Mouse (Mus musculus) granulocyte monocyte progenitor cell, adult 5-6 weeks (primary cell): Measurements from ENCODE around the gene Cdrt4. TPM values are rescaled to one million over a fixed set of nuclear protein-coding genes. Genes with fewer than 3 reads are reported as not detected.
A peak's percentile ranks its signal among the peaks of the same experiment; 100 is the strongest.

Experiments used
- ATAC-seq: replicated peaks from 2 replicates; pipeline ENCODE4 v1.8.0; 2016; ENCODE audit warnings: mild to moderate bottlenecking, moderate TSS enrichment, inconsistent platforms; ENCODE audit not compliant: poor library complexity, severe bottlenecking
- total RNA-seq, 2 experiments: library from RNA; stranded (forward) in 1 of 2; stranded (reverse) in 1 of 2; fragments of 200-712, 200-1000 nt in 1 of 2; fragments of >200 nt in 1 of 2; fragmentation: Nextera tagmentation in 1 of 2; gene quantifications; 2 replicates each; pipeline ENCODE4 v1.2.3; 2014 to 2017

The Cdrt4 gene
- total RNA-seq, 2 experiments from 2014 or later: not detected

- ATAC-seq: no peak
Measured at GRCm38 (mm10) chr11:62992545-62993242, 41.7 kb downstream of the Cdrt4 start.

GRCm38 (mm10) chr11:62995066-62995754 lies 44.2 kb downstream of the Cdrt4 start:
- no peak for ATAC-seq

DNA sequence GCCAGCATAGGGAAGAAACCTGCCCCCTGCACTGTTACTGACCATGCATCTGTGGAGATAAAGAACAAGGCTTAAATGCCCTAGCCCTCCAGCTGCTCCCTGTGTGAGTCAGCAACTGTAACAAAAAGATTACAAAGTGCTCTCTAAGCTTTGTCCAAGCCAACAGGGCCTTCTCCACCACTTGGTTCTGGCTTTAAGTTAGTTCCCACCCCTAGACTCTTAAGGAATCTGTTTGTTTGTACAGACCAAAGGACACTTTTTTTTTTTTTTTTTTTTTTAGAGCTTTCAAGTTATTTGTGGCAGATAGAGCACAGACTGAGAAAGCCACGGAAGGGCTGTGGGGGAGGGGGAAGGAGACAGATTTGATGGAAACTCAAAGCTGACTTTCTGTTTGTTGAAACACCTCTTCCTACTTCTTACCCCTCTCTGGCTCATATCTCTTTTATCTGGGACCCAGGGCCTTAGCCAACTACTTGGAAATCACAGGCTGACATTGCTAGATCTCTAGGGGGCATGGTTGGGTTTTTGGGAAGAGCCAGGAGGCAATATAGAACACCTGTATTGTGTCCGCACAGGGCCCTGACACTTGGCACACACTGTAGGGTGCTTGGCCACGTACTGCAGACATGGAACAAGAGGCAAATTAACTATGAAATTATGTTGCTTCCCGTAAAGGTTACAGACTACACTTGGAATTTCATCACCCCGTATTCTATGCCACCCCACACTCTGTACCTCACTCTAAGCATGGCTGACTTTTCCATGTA lies 44.9 kb downstream of the Cdrt4 start:
- ATAC-seq: no peak

GRCm38 (mm10) chr11:62996522-62996898 lies 45.5 kb downstream of the Cdrt4 start:
- ATAC-seq: no peak

DNA sequence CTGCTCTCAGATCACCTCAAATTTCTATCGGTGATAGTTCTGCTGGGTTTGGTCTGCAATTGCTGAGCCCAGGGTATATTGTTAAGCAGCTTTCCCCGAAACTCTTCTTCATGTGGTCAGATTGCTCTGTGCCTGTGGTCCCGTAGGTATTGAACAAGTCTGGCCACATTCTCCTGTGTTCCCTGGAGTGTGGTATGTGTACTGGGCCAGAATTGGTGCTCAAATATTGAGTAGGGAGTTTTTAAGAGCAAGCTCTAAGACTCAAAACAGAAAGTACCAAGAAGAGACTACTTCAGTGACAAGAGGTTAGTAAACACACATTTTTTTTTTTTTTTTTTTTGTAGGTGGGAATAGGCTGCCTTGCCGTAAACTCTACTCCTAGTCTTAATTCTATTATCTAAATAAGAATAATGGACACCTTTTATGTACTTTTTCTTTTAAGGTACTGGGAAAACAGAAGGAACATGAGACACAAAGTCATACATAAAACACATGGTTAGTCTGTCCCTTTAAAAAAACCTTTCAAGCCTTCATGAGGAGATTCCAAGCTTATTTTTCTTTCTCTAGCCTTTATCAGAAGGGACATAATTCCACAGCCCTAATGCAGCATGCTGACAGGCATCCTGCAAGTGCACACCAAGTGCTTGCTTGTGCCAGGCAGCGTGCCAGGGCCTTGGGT lies 46.2 kb downstream of the Cdrt4 start:
- ATAC-seq: no peak

GRCm38 (mm10) chr11:62997718-62998281 lies 46.8 kb downstream of the Cdrt4 start:
- ATAC-seq: no peak

DNA sequence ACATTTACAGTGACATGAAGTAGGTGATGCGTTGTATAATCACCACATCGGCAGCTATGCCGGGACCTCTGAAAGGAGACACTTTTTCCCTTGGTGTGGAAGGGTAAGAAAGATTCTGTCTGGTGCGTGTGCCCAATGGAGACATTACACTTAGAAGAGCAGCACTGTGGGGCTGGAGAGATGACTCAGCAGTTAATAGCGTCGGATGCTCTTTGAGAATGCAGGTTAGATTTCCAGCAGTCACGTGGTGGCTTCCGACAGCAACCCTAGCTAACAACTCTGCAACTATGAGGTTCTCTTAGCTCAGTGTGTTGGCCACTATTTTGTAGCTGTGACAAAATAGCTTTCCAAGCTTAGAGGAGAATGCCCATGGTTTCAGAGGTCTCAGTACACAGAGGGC lies 49.1 kb downstream of the Cdrt4 start:
- no peak for ATAC-seq

DNA sequence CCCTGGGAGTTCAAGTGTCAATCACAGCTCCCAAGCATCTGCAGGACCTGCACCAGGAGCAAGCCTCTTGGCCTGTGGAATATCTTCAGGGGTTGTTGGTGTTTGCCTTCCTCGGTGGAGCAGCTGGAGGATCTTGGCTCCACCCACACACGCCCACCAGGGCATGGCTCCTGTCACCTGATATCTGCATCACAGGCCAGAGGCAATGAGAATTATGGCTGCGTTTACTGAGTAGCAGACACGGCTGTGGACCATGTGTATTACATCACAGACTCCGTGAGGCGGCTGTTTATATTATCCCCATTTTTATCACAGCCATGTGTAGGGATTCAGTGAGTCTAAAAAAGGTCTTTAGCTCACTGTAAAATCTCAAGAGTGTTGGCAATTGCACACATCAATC lies 53.6 kb downstream of the Cdrt4 start:
- no peak for ATAC-seq

DNA sequence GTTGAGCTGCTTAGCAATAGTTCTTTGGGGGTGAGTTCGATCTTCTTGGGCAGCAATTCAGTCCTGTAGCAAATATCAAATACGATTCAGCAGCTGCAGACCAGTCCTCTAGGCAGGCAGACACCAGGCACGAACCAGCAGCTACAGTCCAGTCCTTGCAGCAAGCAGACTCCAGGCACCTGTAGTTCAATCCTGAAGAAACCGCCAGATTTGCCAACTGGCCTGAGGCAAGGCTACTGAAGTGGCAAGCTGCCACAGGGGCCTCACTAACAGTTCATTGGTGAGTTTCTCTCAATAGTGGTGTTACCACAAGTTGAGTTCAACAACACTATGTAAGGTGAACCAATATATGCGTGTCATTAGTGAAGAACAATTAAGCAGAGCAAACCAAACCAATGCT lies 56.4 kb downstream of the Cdrt4 start:
- ATAC-seq: no peak

- no peak for ATAC-seq
Measured at GRCm38 (mm10) chr11:63008004-63008403, 57.0 kb downstream of the Cdrt4 start.

- ATAC-seq: no peak
Measured at GRCm38 (mm10) chr11:63009761-63010160, 58.8 kb downstream of the Cdrt4 start.

GRCm38 (mm10) chr11:63017327-63018082 lies 66.5 kb downstream of the Cdrt4 start:
- no peak for ATAC-seq

GRCm38 (mm10) chr11:63018083-63018622 lies 67.2 kb downstream of the Cdrt4 start:
- no peak for ATAC-seq

- peak; percentile 98 for ATAC-seq
Measured at GRCm38 (mm10) chr11:63020633-63021032, 69.6 kb downstream of the Cdrt4 start.

- ATAC-seq: no peak
Measured at GRCm38 (mm10) chr11:63021141-63021806, 70.3 kb downstream of the Cdrt4 start.

GRCm38 (mm10) chr11:63023461-63023860 lies 72.5 kb downstream of the Cdrt4 start:
- no peak for ATAC-seq

GRCm38 (mm10) chr11:63024136-63024535 lies 73.1 kb downstream of the Cdrt4 start:
- no peak for ATAC-seq

- ATAC-seq: no peak
Measured at GRCm38 (mm10) chr11:63025476-63025875, 74.5 kb downstream of the Cdrt4 start.

- ATAC-seq: no peak; the same call in 1 of the 2 replicates
Measured at GRCm38 (mm10) chr11:63026651-63027141, 75.7 kb downstream of the Cdrt4 start.
